Mouse (Mus musculus): ENCODE measurements around the gene Auts2. TPM values are rescaled to one million over a fixed set of nuclear protein-coding genes. Genes with fewer than 3 reads are reported as not detected.
A peak's percentile ranks its signal among the peaks of the same experiment; 100 is the strongest.

The Auts2 gene
- total RNA-seq, 2 experiments from 2014 or later: 24.7 to 47.4 TPM

DNA sequence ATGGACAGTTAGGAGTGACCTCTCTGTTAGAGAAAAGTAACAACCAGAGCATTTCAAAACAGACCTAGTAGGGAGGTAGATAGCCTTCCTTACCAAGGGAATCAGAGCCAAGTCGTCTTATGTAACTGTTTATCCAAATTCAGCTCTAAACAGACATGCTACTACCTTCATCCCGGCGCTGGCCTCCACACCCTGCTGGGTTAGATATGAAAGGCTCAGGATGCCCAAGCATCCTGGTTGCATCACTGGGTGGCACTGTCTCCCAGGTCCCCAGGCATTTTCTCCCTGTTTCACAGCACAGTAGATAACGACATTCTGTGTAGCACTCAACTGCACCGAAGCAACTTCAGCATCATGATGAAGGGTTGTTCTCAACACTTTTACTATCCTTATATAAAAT, 154.4 kb downstream of the Auts2 start:
- no peak for DNase-seq

DNA sequence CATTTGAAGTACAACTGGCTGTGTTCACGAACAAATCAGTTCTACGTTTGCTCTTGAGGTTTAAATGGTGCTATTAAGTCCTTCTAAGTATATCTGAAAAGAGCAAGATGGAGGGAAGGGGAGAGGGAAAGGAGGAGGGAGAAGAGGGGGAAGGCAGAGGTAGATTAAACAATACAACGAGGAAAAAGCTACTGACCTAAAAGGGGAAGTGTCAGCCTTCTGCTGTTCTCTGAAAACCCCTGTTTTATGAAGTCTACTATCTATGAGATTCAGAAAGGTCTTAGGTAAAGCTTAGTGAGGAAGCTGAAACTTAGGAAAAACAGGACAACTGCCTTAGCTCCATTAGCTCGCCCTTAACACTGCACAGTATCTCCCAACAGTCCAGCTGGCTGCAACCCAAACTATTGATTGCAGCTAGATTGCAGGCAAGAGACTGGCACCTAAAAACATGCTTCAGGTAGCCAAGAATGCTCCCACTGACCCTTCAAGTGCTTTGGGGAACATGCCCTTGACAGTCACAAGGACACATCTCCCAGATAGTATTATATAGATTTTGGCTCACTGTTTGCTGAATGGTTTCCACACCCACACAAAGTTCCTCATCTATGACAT, 157.8 kb downstream of the Auts2 start:
- DNase-seq: no peak

DNA sequence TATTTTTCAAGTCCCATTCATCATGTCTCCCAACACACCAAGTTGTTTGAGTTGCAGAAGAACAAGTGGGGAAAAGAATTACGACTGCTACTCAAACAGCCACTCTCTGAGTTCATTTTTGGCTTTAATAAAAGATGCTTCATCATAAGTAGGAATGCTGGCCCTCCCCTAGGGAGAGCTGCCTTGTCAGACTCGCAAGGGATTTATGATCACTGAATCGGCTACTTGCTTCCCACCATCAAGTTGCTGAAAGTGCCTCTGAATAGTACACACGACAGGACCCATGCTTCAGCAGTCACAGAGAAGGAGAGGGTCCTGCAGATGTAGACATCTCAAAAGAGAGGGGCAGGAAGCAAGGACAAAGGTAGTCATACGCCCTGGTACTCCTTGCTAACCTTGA, 162.9 kb downstream of the Auts2 start:
- no peak for DNase-seq

DNA sequence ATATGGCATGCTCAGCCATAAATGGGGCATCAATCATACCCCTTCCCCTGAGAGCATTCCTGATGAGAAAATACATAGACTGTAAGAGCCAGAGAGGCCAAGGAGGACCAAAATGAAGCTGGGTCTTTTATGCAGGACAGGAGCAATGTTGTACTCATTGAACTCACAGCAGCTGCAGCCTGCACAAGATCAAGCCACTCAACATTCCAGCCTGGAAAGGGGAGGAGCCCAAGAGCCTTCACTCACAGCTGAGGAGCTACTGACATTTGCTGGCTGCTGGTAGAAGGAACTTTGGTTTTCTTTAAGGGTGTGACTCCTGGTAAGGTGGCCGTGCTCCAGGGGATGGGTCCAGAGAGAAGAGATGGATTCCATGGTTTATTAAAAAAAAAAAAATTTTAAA, 164.2 kb downstream of the Auts2 start:
- DNase-seq: no peak

DNA sequence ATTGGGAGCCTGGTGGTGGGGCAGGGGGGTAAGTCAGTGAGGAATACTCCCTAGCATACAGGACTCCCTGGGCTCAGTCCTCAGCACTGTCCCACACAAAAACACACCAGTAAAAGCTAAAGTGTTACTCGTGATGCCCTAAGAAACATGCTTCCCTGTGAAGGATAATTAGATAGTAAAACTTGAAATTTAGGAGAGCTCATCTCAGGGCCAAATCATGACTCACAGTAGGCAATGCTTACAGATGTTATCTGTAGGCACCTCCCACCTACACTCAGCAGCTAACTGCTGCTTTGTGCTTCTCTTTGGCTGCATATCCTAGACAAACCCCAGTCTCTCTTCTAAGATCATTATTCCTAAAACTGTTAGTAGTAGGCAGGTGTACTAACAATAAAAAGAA, 168.0 kb downstream of the Auts2 start:
- DNase-seq: peak; percentile 21

DNA sequence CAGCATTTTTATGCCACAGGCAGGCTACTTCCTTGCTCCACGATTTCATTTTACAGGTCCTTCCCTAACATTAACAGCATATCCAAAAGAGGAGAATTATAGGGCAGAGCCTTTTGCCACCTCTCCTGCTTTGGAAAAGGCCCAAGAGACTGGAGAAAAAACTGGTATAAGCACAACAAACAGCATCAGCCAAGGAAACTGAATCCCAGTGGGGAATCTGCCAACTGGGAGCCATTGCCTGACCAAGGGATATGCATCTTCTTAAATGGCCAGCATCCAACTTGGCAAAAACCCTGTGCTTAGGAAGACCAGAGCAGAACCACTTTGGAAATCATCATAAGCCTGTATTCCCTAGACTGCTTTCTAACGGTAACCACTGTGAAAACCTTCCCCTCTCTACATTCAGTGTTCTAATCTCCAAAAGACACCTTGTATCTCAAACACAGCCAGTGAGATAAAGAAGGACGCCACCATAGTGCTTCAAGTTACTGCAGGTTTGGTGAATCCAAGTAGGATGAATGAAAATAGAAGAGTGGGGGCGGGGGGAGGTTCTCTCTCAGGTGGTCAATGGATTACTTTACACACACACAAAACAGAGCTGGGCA, 169.6 kb downstream of the Auts2 start:
- peak; percentile 72 for DNase-seq

DNA sequence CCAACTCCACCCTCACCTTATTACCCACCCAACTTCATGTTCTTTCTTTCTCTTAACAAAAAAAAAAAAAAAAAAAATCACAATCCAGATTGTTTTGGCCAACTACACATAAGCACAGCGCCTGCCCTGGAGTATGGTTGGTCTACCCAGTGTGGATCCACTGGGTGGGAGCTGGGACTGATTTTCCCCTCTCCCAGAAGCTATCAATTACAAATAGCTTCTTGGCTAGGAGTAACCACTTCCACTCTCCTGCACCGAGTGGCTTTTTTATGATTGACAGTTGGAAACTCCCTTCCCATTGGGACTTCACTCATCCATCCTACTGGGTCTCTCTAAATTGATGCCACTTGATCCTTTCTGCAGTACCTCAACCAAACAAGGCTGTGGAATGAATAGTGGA, 170.5 kb downstream of the Auts2 start:
- DNase-seq: no peak

DNA sequence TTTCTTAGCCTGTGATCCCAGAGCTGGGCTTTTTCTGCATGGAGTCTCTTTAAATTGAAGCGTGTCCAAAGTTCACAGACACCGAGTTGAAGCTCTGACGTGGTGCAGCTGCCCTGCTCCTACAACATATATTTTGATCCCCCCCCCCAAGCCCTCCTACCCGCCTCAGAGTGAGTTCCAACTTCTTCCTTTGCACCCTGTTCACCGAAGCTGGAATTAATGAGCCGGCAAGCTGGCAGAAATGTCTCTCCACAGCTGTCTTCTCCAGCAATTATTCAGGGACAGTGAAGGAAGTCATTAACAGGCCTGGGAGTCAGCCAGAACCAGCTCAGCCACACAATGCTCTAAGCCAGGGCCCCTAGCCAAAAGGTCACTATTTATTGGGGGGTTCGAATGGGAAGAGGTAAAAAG, 174.5 kb downstream of the Auts2 start:
- DNase-seq: peak; percentile 37

DNA sequence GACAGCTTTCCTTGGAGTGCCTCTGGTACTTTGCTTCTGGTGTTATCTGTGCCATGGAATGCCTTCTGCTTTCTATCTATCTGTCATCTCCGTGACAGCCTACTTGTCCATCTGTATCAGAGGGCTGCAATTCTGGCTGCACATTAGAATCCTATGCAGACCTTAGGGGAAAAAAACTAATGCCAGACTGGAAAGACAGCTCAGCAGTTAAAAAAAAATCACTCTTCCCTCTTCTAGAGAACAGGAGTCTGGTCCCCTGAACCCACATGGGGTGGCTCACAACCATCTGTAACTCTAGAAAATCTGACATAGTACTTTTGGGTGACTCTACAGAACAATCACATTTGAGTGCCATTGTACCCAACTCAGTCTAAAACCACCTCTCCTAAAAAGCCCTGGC, 181.9 kb downstream of the Auts2 start:
- DNase-seq: no peak

DNA sequence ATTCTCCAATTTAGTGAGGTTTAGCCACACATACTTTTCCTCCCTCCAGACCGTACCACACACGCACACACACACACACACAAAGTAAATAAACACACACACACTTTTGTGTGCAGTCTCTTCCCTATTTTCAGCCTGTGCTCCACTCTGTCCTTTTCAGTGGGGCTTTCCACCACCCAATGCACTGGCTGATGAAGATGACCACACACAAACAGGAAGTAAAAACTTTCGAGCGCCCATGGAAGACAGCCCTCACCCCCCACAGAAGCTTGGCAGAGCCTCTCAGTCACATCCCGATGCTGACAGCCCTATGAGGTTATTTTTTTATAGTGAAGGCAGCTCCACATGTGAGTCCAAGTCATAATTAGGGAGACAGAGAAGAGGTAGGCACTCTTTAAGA, 185.4 kb downstream of the Auts2 start:
- DNase-seq: no peak

DNA sequence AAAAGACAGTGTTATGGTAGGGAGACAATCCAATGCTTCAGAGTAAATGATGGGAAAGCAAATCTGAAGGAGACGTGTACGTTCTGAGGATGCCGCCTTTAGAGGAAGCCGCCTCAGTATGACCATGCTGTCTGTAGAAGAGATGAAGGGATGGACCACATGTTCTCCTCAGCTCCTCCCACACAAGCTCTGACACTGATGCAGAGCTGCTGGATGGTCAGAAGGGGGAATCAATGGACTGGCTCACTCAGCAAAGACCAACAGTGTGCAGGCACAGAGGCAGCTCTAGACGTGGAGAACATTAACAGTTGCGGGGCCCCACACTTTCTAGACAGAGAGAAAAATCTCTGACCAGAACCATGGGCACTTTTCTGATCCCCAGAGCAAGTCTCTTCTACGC, 187.2 kb downstream of the Auts2 start:
- DNase-seq: no peak

DNA sequence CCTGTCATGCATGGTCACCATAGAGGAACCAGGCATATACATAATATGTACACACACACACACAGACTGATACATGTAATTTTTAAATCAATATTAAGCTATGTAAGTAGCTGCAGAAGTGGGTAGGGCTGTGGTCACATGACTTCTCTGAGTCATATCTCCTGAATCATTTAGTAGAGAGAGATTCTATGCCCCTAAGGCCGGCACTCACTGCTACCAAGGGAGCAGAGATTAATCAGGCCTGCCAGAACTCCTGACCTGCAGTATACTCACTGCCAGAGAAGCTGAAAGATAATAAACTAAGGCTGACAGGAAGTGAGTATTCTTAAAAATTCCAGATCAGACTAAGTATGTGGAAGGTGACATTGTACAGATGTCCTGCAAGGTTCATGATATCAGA, 190.7 kb downstream of the Auts2 start:
- DNase-seq: peak; percentile 34

DNA sequence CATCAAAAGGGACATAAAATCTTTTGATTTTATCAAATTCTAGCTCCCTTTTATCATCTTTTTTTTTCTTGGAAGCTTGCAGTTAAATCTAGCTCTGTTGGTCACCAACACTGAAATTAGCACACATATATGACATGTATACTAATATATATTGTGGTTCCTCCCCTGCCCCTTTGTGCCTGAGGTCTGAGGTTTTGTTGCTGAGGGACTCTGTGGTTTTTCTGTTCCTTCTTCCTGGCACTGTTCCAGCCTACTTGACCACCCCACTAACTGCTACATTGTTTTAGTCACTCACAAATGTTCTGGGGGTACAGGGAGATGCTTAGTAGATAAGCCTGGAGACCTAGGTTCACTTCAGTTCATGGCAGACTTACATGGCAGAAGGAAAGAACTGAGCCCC, 192.0 kb downstream of the Auts2 start:
- DNase-seq: no peak

DNA sequence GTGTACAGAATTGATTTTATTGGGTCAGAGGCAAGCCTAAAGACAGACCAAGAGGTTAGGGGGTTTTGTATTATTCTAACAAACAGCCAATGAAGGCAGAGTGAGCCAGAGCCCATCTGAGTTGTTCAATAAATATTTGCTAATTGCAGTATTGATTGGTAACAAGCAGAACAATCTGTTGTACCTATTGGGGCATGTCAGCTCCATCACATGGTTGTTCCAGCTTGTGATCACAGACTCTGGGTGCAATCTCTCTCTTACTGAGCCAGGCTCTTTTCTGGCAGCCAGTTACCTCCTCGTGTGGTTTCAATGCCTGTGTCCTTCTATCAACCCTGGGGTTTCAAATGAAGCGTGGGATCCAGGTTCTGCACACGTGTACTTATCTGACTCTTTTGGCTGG, 201.8 kb downstream of the Auts2 start:
- DNase-seq: no peak

DNA sequence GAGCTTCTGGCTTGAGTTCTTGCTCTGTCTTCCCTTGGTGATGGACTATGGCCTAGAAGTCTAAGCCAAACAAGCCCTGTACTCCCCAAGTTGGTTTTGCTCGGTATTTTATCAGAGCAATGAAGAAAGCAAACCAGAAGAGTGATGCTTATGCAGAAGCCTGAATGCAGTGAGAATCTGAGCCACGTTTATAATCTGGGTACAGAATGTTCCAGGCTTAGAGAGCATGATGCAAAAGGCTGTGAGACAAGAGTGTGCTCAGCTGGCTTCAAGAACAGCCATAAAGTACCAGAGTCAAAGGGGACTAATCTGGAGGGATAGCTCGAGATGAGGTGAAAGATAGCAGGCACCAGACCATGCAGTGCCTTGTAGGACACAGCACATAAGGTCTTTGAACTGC, 205.5 kb downstream of the Auts2 start:
- no peak for DNase-seq

DNA sequence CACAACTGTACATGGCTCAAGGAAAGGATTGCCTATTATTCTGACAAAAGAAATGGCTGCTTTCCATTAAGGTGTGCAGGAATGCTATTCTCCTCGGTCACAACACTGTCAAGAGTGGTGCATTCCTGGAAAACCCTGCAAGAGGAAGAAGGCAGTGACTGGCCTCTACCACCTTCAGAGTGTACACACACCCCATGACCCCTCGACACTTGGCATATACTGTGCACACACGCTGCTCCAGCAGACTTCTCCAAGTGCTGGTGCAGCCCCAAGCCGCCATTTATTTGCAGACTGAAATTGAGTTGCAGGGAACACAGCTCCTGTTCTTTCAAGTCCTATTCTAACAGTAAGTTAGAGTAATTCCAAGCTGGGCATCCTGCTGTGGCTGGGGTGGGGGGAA, 207.4 kb downstream of the Auts2 start:
- no peak for DNase-seq

DNA sequence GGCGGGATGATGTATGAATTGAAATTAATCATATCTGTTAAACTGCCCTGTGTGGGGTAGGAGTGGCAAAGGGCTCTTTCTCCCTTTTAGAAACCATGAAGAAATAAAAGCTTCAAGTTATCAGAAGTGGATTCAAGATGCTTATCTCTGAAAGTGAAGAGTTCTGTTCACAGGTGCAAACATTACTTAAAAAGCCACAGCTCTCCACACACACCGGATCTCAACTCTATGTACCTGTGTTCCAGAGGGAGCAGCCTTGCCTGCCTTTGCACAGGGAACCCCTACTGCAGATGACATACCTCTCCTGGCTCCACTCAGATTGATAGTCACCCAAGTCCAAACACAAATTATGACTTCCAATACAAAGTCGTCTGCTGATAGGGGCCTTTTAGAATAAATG, 208.3 kb downstream of the Auts2 start:
- DNase-seq: no peak

DNA sequence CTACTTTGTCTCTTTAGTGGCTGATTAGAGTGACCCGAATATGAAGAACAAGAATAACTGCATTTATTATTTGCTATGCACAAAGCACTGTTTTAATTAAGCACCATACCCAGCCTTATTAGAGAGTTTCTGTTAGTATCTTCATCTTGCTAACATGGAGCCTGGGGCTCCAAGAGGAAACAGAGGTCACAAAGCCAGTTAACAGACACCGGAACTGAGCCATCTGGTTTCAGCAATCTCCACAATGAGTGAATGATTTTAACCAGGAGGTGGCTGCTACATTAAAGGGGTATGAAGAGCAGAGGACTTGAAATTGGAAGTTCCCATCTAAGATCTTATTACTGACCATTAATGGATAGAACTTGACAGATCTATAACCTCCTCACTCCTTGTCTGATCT, 209.4 kb downstream of the Auts2 start:
- DNase-seq: no peak

DNA sequence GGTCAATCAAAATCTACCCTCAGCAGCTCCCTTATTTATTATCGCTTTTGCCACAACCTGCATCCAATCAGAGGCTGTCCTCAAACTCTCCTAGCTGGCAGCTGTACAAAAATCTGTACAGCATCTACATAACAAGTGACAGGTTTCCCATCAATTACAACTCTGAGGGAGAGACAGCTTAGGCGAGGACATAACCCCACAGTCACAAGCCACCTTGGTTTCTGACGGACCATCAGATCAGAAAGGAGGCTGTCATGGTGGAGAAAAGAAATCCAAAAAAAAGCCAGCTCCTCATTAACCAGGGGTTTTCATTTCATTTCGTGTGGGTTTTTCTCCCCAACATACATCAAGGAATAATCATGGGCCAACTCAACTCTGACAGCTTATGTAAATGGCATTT, 210.6 kb downstream of the Auts2 start:
- DNase-seq: no peak

DNA sequence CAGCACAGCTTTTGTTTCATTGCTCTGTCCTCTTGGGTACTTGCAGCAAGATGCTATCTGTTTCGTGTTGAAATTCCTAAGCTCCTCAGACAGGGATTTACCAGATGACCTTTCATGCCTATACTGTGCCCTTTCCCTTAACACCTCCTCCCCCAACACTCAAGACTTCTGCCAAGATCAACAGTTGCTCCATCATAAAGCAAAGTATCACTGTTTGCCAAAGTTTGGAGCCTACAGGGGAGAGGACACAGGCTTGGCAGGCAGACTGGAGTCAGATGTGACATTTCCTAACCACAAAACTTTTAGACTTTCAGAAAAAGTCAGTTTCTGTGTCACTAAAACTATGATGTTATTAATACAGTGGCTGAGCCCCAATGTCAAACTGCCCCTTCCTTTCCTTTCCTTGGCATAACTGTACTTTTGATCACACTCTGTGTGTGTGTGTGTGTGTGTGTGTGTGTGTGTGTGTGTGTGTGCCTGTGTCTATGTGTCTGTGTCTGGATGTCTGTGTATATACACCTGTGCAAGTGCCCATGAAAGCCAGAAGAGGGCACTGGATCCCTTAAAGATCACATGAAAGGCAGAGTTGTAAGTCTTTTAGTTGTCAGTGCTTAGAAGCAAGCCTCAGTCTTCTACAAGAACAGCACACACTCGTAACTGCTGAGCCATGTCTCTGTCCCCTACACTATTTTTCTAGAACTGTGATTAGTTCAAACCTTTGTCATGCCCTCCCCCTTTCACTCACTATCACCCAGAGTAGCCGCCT, 213.8 kb downstream of the Auts2 start:
- DNase-seq: peak; percentile 65

DNA sequence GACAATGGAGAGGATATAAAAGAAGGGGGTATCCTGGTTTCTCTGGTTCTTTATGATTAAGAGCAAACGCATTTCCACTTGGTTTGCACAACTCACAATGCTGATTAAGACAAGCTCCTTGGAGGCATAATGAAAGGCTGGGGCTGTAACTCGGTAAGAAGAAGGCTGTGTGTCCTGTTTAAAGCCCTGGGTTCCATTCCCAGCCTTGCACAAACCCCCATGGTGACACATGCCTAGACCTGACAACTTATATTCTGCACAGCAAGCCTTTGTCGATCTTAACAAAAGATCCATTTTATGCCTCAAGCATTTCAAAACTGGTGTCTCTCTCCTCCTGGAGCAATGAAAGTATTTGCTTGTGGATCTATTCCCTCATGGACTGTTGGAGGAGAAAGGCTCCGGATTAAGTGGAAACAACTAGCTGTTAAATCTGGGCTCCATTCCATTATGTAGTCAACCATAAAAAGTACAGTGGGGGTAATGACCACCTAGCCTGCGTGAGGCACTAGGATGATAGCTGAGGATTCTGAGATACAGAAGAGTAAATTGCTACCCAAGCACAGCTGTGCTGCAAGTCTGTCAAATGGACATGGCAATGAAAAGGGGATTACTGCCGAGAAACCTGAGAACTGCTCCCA, 218.8 kb downstream of the Auts2 start:
- DNase-seq: no peak

DNA sequence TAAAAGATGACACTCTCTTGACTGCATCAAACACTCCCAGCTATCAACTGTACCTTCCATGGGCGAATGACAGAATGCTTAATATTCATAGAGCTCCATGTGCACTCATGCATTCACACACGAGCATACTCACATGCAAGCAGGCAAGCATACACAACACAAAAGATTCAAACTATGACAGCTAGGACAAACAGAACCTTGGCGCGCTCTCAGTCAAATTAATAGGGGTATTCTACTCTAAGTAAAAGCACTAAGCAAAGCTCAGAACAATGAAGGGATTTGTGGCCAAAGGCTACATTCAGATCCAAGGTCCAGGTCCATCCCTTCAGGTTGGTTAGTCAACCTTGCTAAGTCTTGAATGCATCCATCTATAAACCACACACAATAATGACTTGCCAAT, 219.5 kb downstream of the Auts2 start:
- DNase-seq: no peak

DNA sequence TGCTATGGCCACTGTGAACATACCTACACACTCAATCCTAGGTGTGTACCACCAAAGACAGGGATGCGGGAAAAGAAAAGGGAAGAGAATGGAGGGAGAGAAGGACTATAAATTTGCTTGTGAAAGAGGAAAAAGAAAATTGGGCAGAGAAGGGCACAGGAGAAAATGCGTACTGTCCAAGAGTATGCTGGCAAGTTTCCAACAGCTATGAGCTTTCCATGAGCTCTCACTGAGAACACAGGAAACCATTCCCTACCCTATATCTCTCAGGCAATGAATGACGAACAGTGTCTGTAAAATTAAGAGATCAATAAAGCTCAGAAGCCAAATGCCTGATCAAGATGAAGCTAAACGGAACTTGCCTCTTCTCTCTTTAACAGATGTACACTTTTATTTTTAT, 220.2 kb downstream of the Auts2 start:
- no peak for DNase-seq
